Mouse (Mus musculus): ENCODE results near the gene Wdr45b. TPM values are rescaled to one million over a fixed set of nuclear protein-coding genes. Genes with fewer than 3 reads are reported as not detected.

Gene Wdr45b
- 109 TPM for polyA plus RNA-seq (2014; fragmentation: Illumina TruSeq; extraction: RNeasy Lipid Tissue Mini Kit (QIAGEN cat#74804))

GRCm38 (mm10) chr11:121354091-121354707 lies at the start of gene Wdr45b:
Wdr45b (minus strand) TSS chr11:121354445.

GRCm38 (mm10) chr11:121387750-121388553 lies 33.7 kb upstream of the Wdr45b start, which contains the start of gene Rab40b:
Rab40b (minus strand) TSS chr11:121388251.

Other genes with a start within 250 kb of the Wdr45b start
- gene Tex19.2, start 235.8 kb downstream of the Wdr45b start, polyA plus RNA-seq (2014; fragmentation: Illumina TruSeq; extraction: RNeasy Lipid Tissue Mini Kit (QIAGEN cat#74804)) = not detected
- 0.68 TPM for gene Tex19.1, start 208.3 kb downstream of the Wdr45b start, polyA plus RNA-seq (2014; fragmentation: Illumina TruSeq; extraction: RNeasy Lipid Tissue Mini Kit (QIAGEN cat#74804))
- not detected for gene Uts2r, start 194.2 kb downstream of the Wdr45b start, polyA plus RNA-seq (2014; fragmentation: Illumina TruSeq; extraction: RNeasy Lipid Tissue Mini Kit (QIAGEN cat#74804))
- 16.2 TPM for gene Hexdc, start 150.0 kb downstream of the Wdr45b start, polyA plus RNA-seq (2014; fragmentation: Illumina TruSeq; extraction: RNeasy Lipid Tissue Mini Kit (QIAGEN cat#74804))
- gene Ogfod3, start 149.7 kb downstream of the Wdr45b start, polyA plus RNA-seq (2014; fragmentation: Illumina TruSeq; extraction: RNeasy Lipid Tissue Mini Kit (QIAGEN cat#74804)) = 2.3 TPM
- 11.0 TPM for gene Cybc1, start 125.1 kb downstream of the Wdr45b start, polyA plus RNA-seq (2014; fragmentation: Illumina TruSeq; extraction: RNeasy Lipid Tissue Mini Kit (QIAGEN cat#74804))
- gene Narf, start 117.2 kb downstream of the Wdr45b start, polyA plus RNA-seq (2014; fragmentation: Illumina TruSeq; extraction: RNeasy Lipid Tissue Mini Kit (QIAGEN cat#74804)) = 12.8 TPM
- 24.7 TPM for gene Foxk2, start 94.5 kb downstream of the Wdr45b start, polyA plus RNA-seq (2014; fragmentation: Illumina TruSeq; extraction: RNeasy Lipid Tissue Mini Kit (QIAGEN cat#74804))
- gene Rab40b, start 33.8 kb upstream of the Wdr45b start, polyA plus RNA-seq (2014; fragmentation: Illumina TruSeq; extraction: RNeasy Lipid Tissue Mini Kit (QIAGEN cat#74804)) = 4.2 TPM
- 12.8 TPM for gene Fn3krp, start 67.0 kb upstream of the Wdr45b start, polyA plus RNA-seq (2014; fragmentation: Illumina TruSeq; extraction: RNeasy Lipid Tissue Mini Kit (QIAGEN cat#74804))
- 0.63 TPM for gene Fn3k, start 80.5 kb upstream of the Wdr45b start, polyA plus RNA-seq (2014; fragmentation: Illumina TruSeq; extraction: RNeasy Lipid Tissue Mini Kit (QIAGEN cat#74804))
- 30.1 TPM for gene Tbcd, start 97.5 kb upstream of the Wdr45b start, polyA plus RNA-seq (2014; fragmentation: Illumina TruSeq; extraction: RNeasy Lipid Tissue Mini Kit (QIAGEN cat#74804))
- gene Zfp750, start 164.9 kb upstream of the Wdr45b start, polyA plus RNA-seq (2014; fragmentation: Illumina TruSeq; extraction: RNeasy Lipid Tissue Mini Kit (QIAGEN cat#74804)) = 2.9 TPM